11 mouse cellular contexts compared by ENCODE assay signal in the genomic region with DNA sequence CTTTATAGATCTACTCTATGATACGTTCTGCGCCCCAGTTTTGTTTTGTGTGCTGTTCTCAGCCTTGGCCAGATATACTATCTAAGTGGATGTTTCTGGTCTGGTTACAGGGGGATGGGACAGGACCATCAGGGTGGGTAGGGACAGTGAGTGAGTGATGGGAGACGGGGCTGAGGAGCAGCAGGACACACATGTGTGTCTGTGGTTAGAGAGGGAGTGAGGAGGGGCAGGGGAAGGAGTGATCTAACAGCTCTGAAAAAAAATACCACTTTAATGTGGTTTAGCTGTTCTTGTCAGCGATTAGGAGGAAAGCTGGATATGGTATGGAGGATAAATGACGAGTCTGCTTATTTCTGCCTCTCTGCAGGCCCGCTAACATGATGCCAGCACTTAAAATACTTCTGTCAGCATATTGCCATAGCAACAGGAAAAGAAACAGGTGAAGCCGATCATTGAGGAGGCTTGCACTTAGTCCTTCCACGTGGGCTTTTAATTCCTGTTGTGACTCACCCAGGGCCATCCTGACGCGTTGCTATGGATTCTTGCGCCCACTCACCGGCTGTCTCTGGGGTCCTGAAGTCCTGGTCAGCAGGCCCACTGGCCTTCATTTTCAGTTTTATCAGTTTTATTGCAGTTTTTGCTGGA. TPM values are rescaled to one million over a fixed set of nuclear protein-coding genes. Genes with fewer than 3 reads are reported as not detected.
A peak's percentile ranks its signal among the peaks of the same experiment; 100 is the strongest.
DNase-seq lines count a peak whose midpoint lies in the region; ATAC-seq and TF ChIP-seq lines count a peak whose summit lies in the region.
"Had no signal": no experiment of that assay in that cellular context is flagged by ENCODE, and none has a peak within 500 bp of the region (broad histone marks: within the 10 kb centered on the region; RNA-seq: fewer than 3 reads in every experiment).

No protein-coding gene starts in this region.

- H3K4me1 ChIP-seq in intestine, postnatal 0 days (replicated peaks; ENCODE audit: control insufficient read depth, insufficient read depth, low read length), result no peaks in the 10 kb centered on the region
- 0 out of 2 replicates have a peak, but pooled peaks cover 3% of the 10 kb centered on the region for H3K4me1 ChIP-seq in intestine, embryonic 15.5 days (replicated peaks)
- H3K4me1 ChIP-seq in midbrain, embryonic 16.5 days (ENCODE audit: control insufficient read depth, insufficient read depth, low read length), result peaks cover 9% of the 10 kb centered on the region
- H3K4me1 ChIP-seq: heart, embryonic 15.5 days had no signal

- H3K4me2 ChIP-seq in intestine, postnatal 0 days (replicated peaks; ENCODE audit: low read depth), result no peak overlapping the region
- H3K4me2 ChIP-seq in intestine, embryonic 15.5 days (replicated peaks), result no peak overlapping the region
- peak overlapping the region; percentile 1; the same call in 1 of the 2 replicates for H3K4me2 ChIP-seq in midbrain, embryonic 16.5 days (ENCODE audit: low read length)
- H3K4me2 ChIP-seq: heart, embryonic 15.5 days had no signal

- H3K9me3 ChIP-seq in intestine, postnatal 0 days (ENCODE audit: control insufficient read depth), result no peaks in the 10 kb centered on the region
- H3K9me3 ChIP-seq in intestine, embryonic 15.5 days, result no peaks in the 10 kb centered on the region
- no peaks in the 10 kb centered on the region for H3K9me3 ChIP-seq in midbrain, embryonic 16.5 days (replicated peaks; ENCODE audit: control insufficient read depth, low read length, poor library complexity, severe bottlenecking)
- H3K9me3 ChIP-seq: heart, embryonic 15.5 days had no signal

- peak; percentile 89 for DNase-seq in brain, adult 2 months (ENCODE audit: low read depth, low spot score)
- no peak for DNase-seq in kidney, adult 18-20 months
- no peak for DNase-seq in heart, postnatal 36 days
- DNase-seq in spleen, postnatal 36 days (ENCODE audit: low spot score in 2 of 2), result no peak
- DNase-seq: cerebellum, adult 8-10 months had no signal

- no peak overlapping the region for H3K4me3 ChIP-seq in intestine, postnatal 0 days (ENCODE audit: low read depth, low read length)
- no peak overlapping the region for H3K4me3 ChIP-seq in intestine, embryonic 15.5 days (replicated peaks)
- no peak overlapping the region for H3K4me3 ChIP-seq in midbrain, embryonic 16.5 days (ENCODE audit: low read depth, low read length)
- H3K4me3 ChIP-seq: heart, embryonic 15.5 days had no signal

- no peak overlapping the region for H3K9ac ChIP-seq in intestine, postnatal 0 days (ENCODE audit: low read depth, low read length)
- no peak overlapping the region for H3K9ac ChIP-seq in intestine, embryonic 15.5 days
- no peak overlapping the region for H3K9ac ChIP-seq in midbrain, embryonic 16.5 days (ENCODE audit: low read depth, low read length)
- H3K9ac ChIP-seq: heart, embryonic 15.5 days had no signal

- WGBS in intestine, postnatal 0 days, result 41% methylated on average over 12 of the region's 12 CpGs
- 47% methylated on average over 12 of the region's 12 CpGs for WGBS in intestine, embryonic 15.5 days
- 50% methylated on average over 12 of the region's 12 CpGs for WGBS in midbrain, embryonic 16.5 days

- H3K27ac ChIP-seq in intestine, postnatal 0 days (ENCODE audit: low read depth, low read length), result no peak overlapping the region
- H3K27ac ChIP-seq in intestine, embryonic 15.5 days, result no peak overlapping the region
- peak overlapping the region; percentile 41; the same call in 1 of the 2 replicates for H3K27ac ChIP-seq in midbrain, embryonic 16.5 days (ENCODE audit: low read length)
- H3K27ac ChIP-seq: heart, embryonic 15.5 days had no signal

- no peak for TF ChIP-seq CTCF in intestine, postnatal 0 days (IDR thresholded peaks at IDR 0.05; ENCODE audit: low read depth)

- intact Hi-C loops in heart, postnatal 36 days (cut with DNase I), result no loop called here

- no peaks in the 10 kb centered on the region for H3K27me3 ChIP-seq in intestine, postnatal 0 days (replicated peaks; ENCODE audit: control insufficient read depth, insufficient read depth, low read length)
- H3K27me3 ChIP-seq in intestine, embryonic 15.5 days (replicated peaks), result no peaks in the 10 kb centered on the region
- H3K27me3 ChIP-seq in midbrain, embryonic 16.5 days (ENCODE audit: control insufficient read depth, insufficient read depth, low read depth, low read length), result no peaks in the 10 kb centered on the region
- H3K27me3 ChIP-seq: heart, embryonic 15.5 days had no signal

- peak; percentile 67 for ATAC-seq in intestine, postnatal 0 days
- no peak for ATAC-seq in intestine, embryonic 15.5 days
- peak; percentile 86 for ATAC-seq in inflammation-experienced regulatory T-cells, adult 6 months
- ATAC-seq in midbrain, embryonic 16.5 days, result peak; percentile 83

- H3K36me3 ChIP-seq in intestine, postnatal 0 days (ENCODE audit: control insufficient read depth, insufficient read depth), result no peaks in the 10 kb centered on the region
- no peaks in the 10 kb centered on the region for H3K36me3 ChIP-seq in intestine, embryonic 15.5 days
- no peaks in the 10 kb centered on the region for H3K36me3 ChIP-seq in midbrain, embryonic 16.5 days (ENCODE audit: control insufficient read depth, insufficient read depth, low read length)
- H3K36me3 ChIP-seq: heart, embryonic 15.5 days had no signal

RNA-seq across cellular contexts. Expression of a gene that starts 25.4 kb away (rescaled TPM):
- 0.08 and 0.09 TPM in 2 replicates for polyA plus RNA-seq in intestine, postnatal 0 days (2015; fragmentation: Nextera tagmentation; extraction: Ambion mirVana)
- polyA plus RNA-seq in intestine, embryonic 15.5 days (2015; fragmentation: Nextera tagmentation; extraction: Ambion mirVana), result 0.10 and 0.20 TPM in 2 replicates
- polyA plus RNA-seq in inflammation-experienced regulatory T-cells, adult 6 months (2017; shearing (Covaris generic)), result 10 to 100 TPM in 2 of 3 experiments, 1 to 10 TPM in 1; 3.4 to 20.1 (median 11.6) TPM
- polyA plus RNA-seq in midbrain, embryonic 16.5 days (2015; fragmentation: Nextera tagmentation; extraction: Ambion mirVana), result 0.11 and 0.16 TPM in 2 replicates
- under 1 TPM; 0.35 to 0.50 TPM for total RNA-seq in heart, postnatal 36 days (2021)
- total RNA-seq: MEL had no signal

RNA-seq across cellular contexts. Expression of a gene that starts 39.5 kb away (rescaled TPM):
- 1.3 and 1.7 TPM in 2 replicates for polyA plus RNA-seq in intestine, postnatal 0 days (2015; fragmentation: Nextera tagmentation; extraction: Ambion mirVana)
- 2.1 and 2.6 TPM in 2 replicates for polyA plus RNA-seq in intestine, embryonic 15.5 days (2015; fragmentation: Nextera tagmentation; extraction: Ambion mirVana)
- polyA plus RNA-seq in inflammation-experienced regulatory T-cells, adult 6 months (2017; shearing (Covaris generic)), result 1 to 10 TPM in 2 of 3 experiments, not detected in 1; 1.1 to 1.7 TPM
- polyA plus RNA-seq in midbrain, embryonic 16.5 days (2015; fragmentation: Nextera tagmentation; extraction: Ambion mirVana), result 0.38 and 0.55 TPM in 2 replicates
- 1 to 10 TPM in 1 of 2 experiments, under 1 TPM in 1; 0.89 to 1.6 TPM for total RNA-seq in heart, postnatal 36 days (2021)
- total RNA-seq: MEL had no signal
